Mouse (Mus musculus) lung, embryonic 16.5 days (tissue): ENCODE results near the gene Cfap65. TPM values are rescaled to one million over a fixed set of nuclear protein-coding genes. Genes with fewer than 3 reads are reported as not detected.

Experiments
- ATAC-seq: fragments of 200-750 bp; cut with Nextera tagmentation; 2 replicates; pipeline ENCODE4 v1.8.0; 2017; ENCODE audit warnings: low read depth, mild to moderate bottlenecking, moderate library complexity
- H3K27ac ChIP-seq: fragments of 300-500 bp; sonication (generic); 2 replicates; pipeline ENCODE4 v1.5.1; 2014; ENCODE audit warnings: mild to moderate bottlenecking, control low read depth, low read length
- H3K27me3 ChIP-seq: fragments of 300-500 bp; sonication (generic); 2 replicates; pipeline ENCODE4 v1.6.1; 2014; ENCODE audit warnings: low read depth, low read length, mixed read lengths; ENCODE audit not compliant: control insufficient read depth, insufficient read depth
- H3K36me3 ChIP-seq: fragments of 300-500 bp; sonication (generic); 2 replicates; pipeline ENCODE4 v1.6.1; 2014; ENCODE audit warnings: low read length; ENCODE audit not compliant: control insufficient read depth, insufficient read depth
- H3K4me1 ChIP-seq: fragments of 300-500 bp; sonication (generic); replicated peaks from 2 replicates; pipeline ENCODE4 v1.6.1; 2014; ENCODE audit warnings: low read length, mixed read lengths; ENCODE audit not compliant: control insufficient read depth, insufficient read depth
- H3K4me2 ChIP-seq: fragments of 300-500 bp; sonication (generic); 2 replicates; pipeline ENCODE4 v1.6.1; 2014; ENCODE audit warnings: low read depth, low read length, control low read depth
- H3K4me3 ChIP-seq: fragments of 300-500 bp; sonication (generic); 2 replicates; pipeline ENCODE4 v1.5.1; 2014; ENCODE audit warnings: mild to moderate bottlenecking, low read length, control low read depth
- H3K9ac ChIP-seq: fragments of 300-500 bp; sonication (generic); 2 replicates; pipeline ENCODE4 v1.6.1; 2014; ENCODE audit warnings: low read length, control low read depth
- H3K9me3 ChIP-seq: fragments of 300-500 bp; sonication (generic); 2 replicates; pipeline ENCODE4 v1.6.1; 2016; ENCODE audit warnings: low read length; ENCODE audit not compliant: control insufficient read depth
- WGBS: fragments of 180-500 bp; shearing (Covaris S2); extraction: QIAGEN DNeasy Blood & Tissue Kit; methylation state at CpG from one replicate; pipeline ENCODE4 v1.1.7; 2014; 5-methylcytosine and 5-hydroxymethylcytosine counted together
- polyA plus RNA-seq: library from polyadenylated mRNA; unstranded; fragments of >200 nt; fragmentation: Nextera tagmentation; extraction: Ambion mirVana; gene quantifications from 2 replicates; pipeline ENCODE4 v1.2.1, GENCODE M21; 2015

Cfap65 gene
- polyA plus RNA-seq, 1 experiment from 2014 or later = 2.9 TPM

DNA sequence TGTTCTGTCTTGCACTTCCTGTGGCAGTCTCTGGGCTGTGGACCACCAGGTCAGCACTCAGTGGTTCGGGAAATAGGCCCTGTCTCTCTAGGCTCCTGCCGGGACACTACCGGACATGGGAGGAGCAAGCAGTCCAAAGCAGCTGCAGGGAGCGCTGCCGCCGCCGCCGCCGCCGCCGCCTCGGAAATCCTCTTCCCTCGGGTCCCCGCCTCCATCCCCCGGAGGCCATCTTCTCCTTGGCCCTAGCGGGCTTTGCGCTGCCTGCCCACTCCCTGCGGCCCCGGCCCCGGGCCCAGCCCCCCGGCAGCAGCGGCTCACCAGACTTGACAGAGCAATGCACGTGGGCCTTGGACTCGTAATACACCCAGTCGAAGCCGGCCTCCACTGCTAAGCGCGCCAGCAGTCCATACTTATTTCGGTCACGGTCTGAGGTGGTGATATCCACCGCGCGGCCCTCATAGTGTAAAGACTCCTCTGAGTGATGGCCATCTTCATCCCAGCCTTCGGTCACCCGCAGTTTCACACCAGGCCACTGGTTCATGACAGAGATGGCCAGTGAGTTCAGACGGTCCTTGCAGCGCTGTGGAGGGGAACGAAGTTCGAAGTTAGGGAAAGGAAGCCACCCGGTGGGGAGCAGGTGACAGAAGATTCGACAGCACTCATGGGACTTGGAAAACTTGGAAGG, 12.7 kb upstream of the Cfap65 start:
- H3K4me1 ChIP-seq = peaks cover 16% of the 10 kb centered on the region
- no peaks in the 10 kb centered on the region for H3K9me3 ChIP-seq
- no peak for ATAC-seq
- peak overlapping the region; percentile 56 for H3K4me2 ChIP-seq
- H3K27ac ChIP-seq = no peak overlapping the region
- no peaks in the 10 kb centered on the region for H3K36me3 ChIP-seq
- 3% methylated on average over 41 of the region's 41 CpGs for WGBS
- peaks cover 68% of the 10 kb centered on the region for H3K27me3 ChIP-seq
- no peak overlapping the region for H3K9ac ChIP-seq
- peak overlapping the region; percentile 37 for H3K4me3 ChIP-seq

DNA sequence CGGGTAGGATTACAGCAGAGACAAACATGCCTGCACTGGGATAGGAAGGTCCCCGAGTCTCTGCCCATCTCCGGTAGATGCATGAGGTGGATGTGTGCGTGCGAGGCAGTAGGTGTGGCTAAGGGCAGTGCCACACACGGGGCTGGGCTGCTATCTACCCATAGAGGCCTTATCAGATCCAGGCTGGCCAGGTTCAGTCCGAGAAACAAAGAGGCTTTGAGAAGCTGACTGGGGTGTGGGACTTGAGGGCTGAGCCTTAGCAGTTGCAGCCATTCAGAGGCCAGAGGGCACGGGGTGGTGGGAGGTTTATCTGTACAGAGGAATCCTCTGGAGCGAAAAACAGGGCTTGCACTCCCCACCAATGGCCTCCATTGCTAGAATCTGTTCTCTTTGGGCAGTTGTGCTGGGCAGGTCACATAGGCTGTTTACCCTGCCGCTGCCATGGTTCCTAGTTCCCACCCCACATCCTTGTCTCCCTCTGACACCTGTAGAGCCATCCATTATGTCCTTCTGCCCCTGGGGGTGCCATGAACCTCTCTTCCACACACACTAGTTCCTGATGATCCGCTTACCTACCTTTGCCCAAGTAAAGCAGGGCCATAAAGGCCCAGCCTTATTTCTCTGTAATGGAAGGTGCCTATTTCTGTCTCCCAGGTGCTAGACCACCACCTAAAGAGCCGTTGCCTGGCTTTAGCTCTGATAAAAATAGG, 6.4 kb upstream of the Cfap65 start:
- Histone ChIP-seq H3K4me3 (no peak overlapping the region), H3K36me3 (no peaks in the 10 kb centered on the region), H3K4me1 (no peaks in the 10 kb centered on the region), H3K27ac (no peak overlapping the region), H3K4me2 (no peak overlapping the region), H3K27me3 (peaks cover 7% of the 10 kb centered on the region; the same call in 1 of the 2 replicates), H3K9me3 (no peaks in the 10 kb centered on the region), H3K9ac (no peak overlapping the region)
- ATAC-seq = 0 out of 2 replicates have a peak, but pooled peaks have one; percentile 26
- WGBS = 36% methylated on average over 12 of the region's 12 CpGs

DNA sequence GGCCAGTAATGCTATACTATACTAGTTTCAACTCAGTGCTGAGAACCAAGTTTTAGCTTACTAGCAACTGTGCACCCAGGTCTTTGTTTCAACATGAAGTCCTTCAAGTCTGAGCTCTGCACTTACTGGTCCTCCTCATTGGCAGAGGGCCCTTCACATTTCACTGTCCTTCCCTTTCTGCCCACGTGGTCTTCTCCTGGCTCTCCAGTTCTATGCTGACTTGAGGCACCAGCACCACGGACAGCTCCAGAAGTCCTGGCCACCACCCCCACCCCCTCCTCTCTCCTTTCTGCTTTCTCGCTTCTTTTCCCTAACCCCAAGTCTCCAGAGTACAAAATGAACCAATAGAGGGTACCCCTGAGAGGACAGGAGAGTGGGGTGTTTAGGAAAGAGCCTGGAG, 4.4 kb upstream of the Cfap65 start:
- no peaks in the 10 kb centered on the region for H3K36me3 ChIP-seq
- no peak overlapping the region for H3K27ac ChIP-seq
- H3K4me3 ChIP-seq = no peak overlapping the region
- H3K4me2 ChIP-seq = no peak overlapping the region
- H3K27me3 ChIP-seq = peaks cover 1% of the 10 kb centered on the region
- no peaks in the 10 kb centered on the region for H3K4me1 ChIP-seq
- H3K9ac ChIP-seq = no peak overlapping the region
- no peak for ATAC-seq
- no peaks in the 10 kb centered on the region for H3K9me3 ChIP-seq
- WGBS = 2% methylated on average over 3 of the region's 3 CpGs

DNA sequence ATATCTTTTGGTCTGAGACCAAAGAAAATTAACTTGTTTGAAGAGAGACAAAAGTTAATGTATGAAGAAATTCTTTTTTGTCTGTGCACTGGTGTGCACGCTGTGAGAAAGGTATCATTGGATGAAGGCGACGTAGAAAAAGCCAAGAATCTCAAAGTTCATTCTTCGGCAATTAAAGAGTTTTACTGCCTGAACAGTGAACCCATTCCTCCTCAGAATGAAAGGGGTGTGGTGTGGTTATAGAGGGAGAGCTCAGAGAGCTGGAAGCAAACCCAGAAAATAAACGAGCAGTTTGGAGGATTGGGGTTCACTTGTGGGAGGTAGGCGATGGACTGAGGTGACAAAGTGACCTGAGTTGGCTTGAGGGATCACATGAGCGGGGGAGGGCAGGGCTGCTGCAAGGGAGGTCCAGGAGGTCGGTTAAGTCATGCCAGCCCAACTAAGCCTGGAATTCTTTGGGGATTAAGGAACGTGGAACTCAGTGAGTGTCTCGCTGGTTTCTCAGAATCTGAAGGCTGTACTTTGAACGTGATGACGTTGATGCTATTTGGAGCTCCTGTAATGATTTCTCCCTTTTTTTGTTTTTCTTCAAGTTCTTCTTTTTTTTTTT, 927 bp upstream of the Cfap65 start:
- Histone ChIP-seq H3K27me3 (peaks cover 4% of the 10 kb centered on the region), H3K9me3 (no peaks in the 10 kb centered on the region), H3K36me3 (no peaks in the 10 kb centered on the region), H3K9ac (no peak overlapping the region), H3K4me2 (no peak overlapping the region), H3K4me1 (no peaks in the 10 kb centered on the region), H3K27ac (no peak overlapping the region), H3K4me3 (no peak overlapping the region)
- no peak for ATAC-seq
- 46% methylated on average over 12 of the region's 12 CpGs for WGBS

DNA sequence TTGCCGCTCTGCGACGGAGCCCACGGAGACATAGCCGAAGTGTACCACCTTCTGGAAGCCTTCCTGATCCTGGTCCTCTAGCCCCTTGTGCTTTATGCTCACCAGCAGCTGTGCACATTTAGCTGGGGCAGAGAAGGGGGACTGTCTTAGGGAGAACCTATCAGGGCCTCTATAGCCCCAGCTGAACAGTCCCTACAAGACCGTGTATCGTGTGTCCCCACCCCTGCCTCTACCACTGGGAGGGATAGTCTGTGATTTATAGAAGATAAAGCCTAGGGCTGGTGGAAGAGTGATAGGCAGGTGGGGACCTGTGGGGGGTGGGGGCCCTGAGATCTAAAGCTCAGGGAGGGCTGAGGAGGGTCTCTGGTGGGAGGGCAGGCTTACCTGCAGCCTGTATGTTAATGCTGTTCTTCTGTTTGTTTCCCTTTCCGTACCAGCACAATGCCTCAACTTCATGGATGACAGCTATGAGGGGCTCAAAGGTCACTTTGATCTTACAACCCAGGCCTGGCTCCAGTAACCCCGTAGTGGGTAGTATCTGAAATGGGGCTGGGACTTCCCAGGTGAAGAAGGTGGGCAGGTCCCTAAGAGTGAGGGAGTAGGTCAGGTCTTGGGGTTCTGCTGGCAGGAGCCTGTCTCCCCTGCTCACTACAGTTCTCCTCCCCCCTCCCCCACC, 7.6 kb downstream of the Cfap65 start:
- H3K9ac ChIP-seq = no peak overlapping the region
- no peak overlapping the region for H3K27ac ChIP-seq
- no peaks in the 10 kb centered on the region for H3K9me3 ChIP-seq
- no peak overlapping the region for H3K4me2 ChIP-seq
- no peaks in the 10 kb centered on the region for H3K4me1 ChIP-seq
- ATAC-seq = no peak
- no peaks in the 10 kb centered on the region for H3K36me3 ChIP-seq
- no peaks in the 10 kb centered on the region for H3K27me3 ChIP-seq
- WGBS = 74% methylated on average over 9 of the region's 9 CpGs
- no peak overlapping the region for H3K4me3 ChIP-seq

DNA sequence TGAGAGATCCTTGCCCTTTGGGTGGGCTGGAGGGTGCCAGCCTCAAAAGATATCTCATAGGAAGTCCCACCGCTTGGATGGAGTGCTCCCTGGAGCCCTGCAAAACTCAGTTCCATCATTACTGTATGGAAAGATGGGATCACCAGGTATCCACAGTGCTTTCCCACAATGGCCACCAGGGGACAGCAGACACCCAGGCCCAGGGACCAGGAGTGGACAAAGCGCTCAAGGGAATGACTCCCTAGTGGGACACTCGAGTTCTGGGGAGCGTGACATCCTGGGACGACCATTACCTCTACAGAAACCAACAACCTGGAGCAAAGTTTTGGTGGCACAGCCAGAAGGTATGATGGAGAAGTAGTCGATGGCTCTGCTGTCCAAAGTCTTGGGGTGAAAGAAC, 8.7 kb downstream of the Cfap65 start:
- WGBS = 28% methylated on average over 6 of the region's 6 CpGs
- Histone ChIP-seq H3K9me3 (no peaks in the 10 kb centered on the region), H3K4me2 (no peak overlapping the region), H3K4me1 (no peaks in the 10 kb centered on the region), H3K27me3 (no peaks in the 10 kb centered on the region), H3K4me3 (no peak overlapping the region), H3K36me3 (no peaks in the 10 kb centered on the region), H3K27ac (no peak overlapping the region), H3K9ac (no peak overlapping the region)
- no peak; the same call in 1 of the 2 replicates for ATAC-seq

DNA sequence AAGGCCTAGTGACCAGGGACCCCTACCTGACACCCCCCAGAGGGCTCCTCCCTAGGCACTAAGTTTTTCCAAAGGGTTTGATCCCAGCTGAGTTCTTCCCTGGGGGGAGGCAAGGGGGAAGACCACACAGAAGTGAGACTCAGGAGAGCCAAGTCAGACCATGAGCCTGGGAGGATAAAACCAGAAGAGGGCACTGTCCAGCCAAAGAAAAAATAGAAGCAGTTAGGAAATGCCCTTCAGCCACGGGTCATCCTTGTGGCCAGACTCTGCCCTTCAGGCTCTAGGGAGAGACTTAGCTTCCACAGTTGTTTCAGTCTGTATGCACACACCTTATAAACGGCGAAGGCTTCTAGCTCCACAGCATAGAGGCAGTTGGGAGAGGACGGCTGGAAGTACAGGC, 10.9 kb downstream of the Cfap65 start:
- 64% methylated on average over 4 of the region's 4 CpGs for WGBS
- no peak for ATAC-seq
- no peak overlapping the region for H3K4me2 ChIP-seq

DNA sequence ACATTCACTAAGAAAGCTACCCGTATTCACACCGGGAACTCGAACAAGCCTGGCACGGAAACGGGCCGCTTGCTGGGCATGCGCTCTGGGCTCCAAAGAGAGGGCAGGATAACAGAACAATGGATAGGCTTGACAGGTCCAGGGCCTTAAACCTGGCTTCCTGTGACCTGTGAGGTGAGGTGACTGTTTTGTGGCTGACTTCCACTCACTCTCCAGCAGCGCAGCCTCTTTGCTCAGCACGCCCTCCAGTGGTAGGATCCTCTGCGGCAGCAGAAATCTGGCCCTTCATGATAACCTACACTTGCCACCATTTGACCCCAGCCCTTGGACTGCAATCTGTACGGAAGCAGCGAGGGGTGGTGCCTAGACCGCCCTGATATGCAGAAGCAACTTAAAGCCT, 19.7 kb downstream of the Cfap65 start:
- H3K27me3 ChIP-seq = no peaks in the 10 kb centered on the region; the same call in 1 of the 2 replicates

More for the DNA sequence above, 10.9 kb downstream of the Cfap65 start:
- Histone ChIP-seq H3K9ac (no peak overlapping the region), H3K27ac (no peak overlapping the region), H3K4me1 (no peaks in the 10 kb centered on the region), H3K9me3 (no peaks in the 10 kb centered on the region), H3K36me3 (no peaks in the 10 kb centered on the region), H3K4me3 (no peak overlapping the region), H3K27me3 (no peaks in the 10 kb centered on the region)

DNA sequence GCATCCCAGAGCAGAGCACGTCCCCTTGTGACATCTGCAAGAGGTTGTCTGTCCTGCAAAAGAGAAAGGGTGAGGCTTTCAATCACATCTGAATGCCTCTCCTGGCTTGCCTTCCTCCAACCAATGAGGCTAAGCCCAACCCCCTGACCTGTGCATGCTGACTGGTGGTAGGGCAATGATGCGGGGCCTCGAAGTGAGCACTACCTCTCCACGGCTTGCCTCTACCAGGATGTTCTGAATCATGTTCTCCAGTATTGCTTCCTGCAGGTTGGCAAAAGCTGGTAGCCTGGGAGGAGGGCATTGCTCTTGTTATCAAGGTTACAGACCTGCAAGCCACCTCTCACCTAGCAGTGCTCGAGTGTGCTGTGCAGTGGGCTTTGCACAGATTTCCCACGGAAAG, 33.2 kb downstream of the Cfap65 start:
- Histone ChIP-seq H3K36me3 (no peaks in the 10 kb centered on the region), H3K9me3 (no peaks in the 10 kb centered on the region), H3K4me1 (0 out of 2 replicates have a peak, but pooled peaks cover 3% of the 10 kb centered on the region), H3K27me3 (peaks cover 44% of the 10 kb centered on the region), H3K9ac (no peak overlapping the region), H3K4me3 (no peak overlapping the region), H3K4me2 (no peak overlapping the region), H3K27ac (no peak overlapping the region)
- ATAC-seq = no peak
- WGBS = 17% methylated on average over 6 of the region's 6 CpGs

More for the DNA sequence above, 19.7 kb downstream of the Cfap65 start:
- H3K4me3 ChIP-seq = no peak overlapping the region
- H3K9me3 ChIP-seq = no peaks in the 10 kb centered on the region
- no peak for ATAC-seq
- H3K4me1 ChIP-seq = no peaks in the 10 kb centered on the region
- no peak overlapping the region for H3K4me2 ChIP-seq
- no peak overlapping the region for H3K27ac ChIP-seq
- H3K9ac ChIP-seq = no peak overlapping the region
- 18% methylated on average over 13 of the region's 13 CpGs for WGBS
- no peaks in the 10 kb centered on the region for H3K36me3 ChIP-seq
